Mouse (Mus musculus) kidney, adult 9 months (tissue): ENCODE data around the gene Retreg3.
A peak's percentile ranks its signal among the peaks of the same experiment; 100 is the strongest.
"Not testable (repeated sequence)": the region's sequence is repeated elsewhere in the genome, so short reads cannot be mapped to it uniquely, and the experiment has no call there.

ENCODE experiments used
- DNase-seq: peaks from one replicate; pipeline ENCODE4 v3.0.0; 2022

The Retreg3 gene

GRCm38 (mm10) chr11:101119761-101120544, at the start of gene Retreg3, which contains the start of gene Tubg1:
TSS of gene Retreg3 (minus strand) at chr11:101119893.
TSS of gene Tubg1 (plus strand) at chr11:101119938.
- DNase-seq, result peak; percentile 99

GRCm38 (mm10) chr11:101168301-101168980, 48.7 kb upstream of the Retreg3 start:
- DNase-seq, result no peak

GRCm38 (mm10) chr11:101167963-101168300, 48.2 kb upstream of the Retreg3 start:
- DNase-seq, result no peak

GRCm38 (mm10) chr11:101167211-101167962, 47.7 kb upstream of the Retreg3 start:
- no peak for DNase-seq

GRCm38 (mm10) chr11:101166357-101166756, 46.7 kb upstream of the Retreg3 start:
- DNase-seq, result no peak

- no peak for DNase-seq
Observed at GRCm38 (mm10) chr11:101164677-101165580, 45.2 kb upstream of the Retreg3 start.

GRCm38 (mm10) chr11:101164351-101164665, 44.6 kb upstream of the Retreg3 start:
- no peak for DNase-seq

GRCm38 (mm10) chr11:101163476-101164350, 44.0 kb upstream of the Retreg3 start:
- DNase-seq, result peak; percentile 72

- DNase-seq, result peak; percentile 80
Observed at GRCm38 (mm10) chr11:101162772-101163171, 43.1 kb upstream of the Retreg3 start.

GRCm38 (mm10) chr11:101162301-101162700, 42.6 kb upstream of the Retreg3 start:
- DNase-seq, result no peak

GRCm38 (mm10) chr11:101161551-101161950, 41.9 kb upstream of the Retreg3 start:
- DNase-seq, result no peak

GRCm38 (mm10) chr11:101160981-101161505, 41.4 kb upstream of the Retreg3 start:
- not testable (repeated sequence) for DNase-seq

GRCm38 (mm10) chr11:101160151-101160550, 40.5 kb upstream of the Retreg3 start:
- DNase-seq, result not testable (repeated sequence)

- peak; percentile 54 for DNase-seq
Observed at GRCm38 (mm10) chr11:101155728-101156371, 36.2 kb upstream of the Retreg3 start, which contains the start of gene Tubg2. TSS of gene Tubg2 (plus strand) at chr11:101155907.

GRCm38 (mm10) chr11:101155151-101155550, 35.5 kb upstream of the Retreg3 start:
- DNase-seq, result no peak

GRCm38 (mm10) chr11:101154648-101155047, 35.0 kb upstream of the Retreg3 start:
- no peak for DNase-seq

- no peak for DNase-seq
Observed at GRCm38 (mm10) chr11:101152825-101153224, 33.1 kb upstream of the Retreg3 start.

GRCm38 (mm10) chr11:101151063-101151462, 31.4 kb upstream of the Retreg3 start:
- DNase-seq, result no peak

GRCm38 (mm10) chr11:101149178-101150105, 29.7 kb upstream of the Retreg3 start:
- no peak for DNase-seq
